Mouse (Mus musculus): ENCODE results near the gene Olfr611. TPM values are rescaled to one million over a fixed set of nuclear protein-coding genes. Genes with fewer than 3 reads are reported as not detected.

Olfr611 gene
- not detected for total RNA-seq (2023)

DNA sequence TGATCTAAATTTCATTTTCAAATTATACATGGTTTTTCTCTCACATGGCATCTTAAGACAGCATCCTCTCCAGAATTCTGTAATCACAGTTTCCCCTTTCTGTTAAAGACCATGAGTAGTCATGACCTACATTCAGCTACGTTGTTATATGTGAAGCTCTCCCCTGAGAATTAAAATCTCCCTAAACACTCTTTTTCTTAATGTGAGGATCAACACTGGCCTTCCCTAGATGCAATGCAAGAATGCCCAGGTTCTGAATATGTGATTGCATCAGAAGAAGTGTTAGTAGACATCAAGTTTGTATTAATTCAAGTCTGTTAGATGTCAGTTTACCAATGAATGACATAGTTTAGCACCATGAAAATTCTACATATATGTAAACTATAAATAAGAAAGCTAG, at the start of gene Olfr611:
Olfr611 (minus strand) TSS at position 101 of the 400 bp plus-strand sequence.

DNA sequence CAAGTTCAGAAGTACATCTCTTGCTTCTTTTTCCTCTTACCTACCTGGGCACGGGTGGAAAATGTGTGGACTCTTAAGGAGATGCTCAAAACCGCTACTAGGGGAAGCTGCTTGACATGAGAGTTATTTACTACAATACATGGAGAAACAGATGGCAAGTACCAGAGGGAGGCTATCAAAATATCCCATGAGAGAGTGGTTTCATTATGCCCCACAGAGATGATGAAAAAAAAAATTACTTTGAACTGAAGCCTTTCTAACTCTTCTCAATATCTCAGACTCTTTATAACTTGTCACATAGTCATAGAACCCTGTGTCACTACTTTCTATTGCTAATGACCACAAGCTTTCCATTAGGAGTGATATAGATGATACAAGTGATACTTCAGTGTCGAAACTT, 48.4 kb upstream of the Olfr611 start, which contains the start of gene Olfr616:
Olfr616 (minus strand) TSS at position 101 of the 400 bp plus-strand sequence.

DNA sequence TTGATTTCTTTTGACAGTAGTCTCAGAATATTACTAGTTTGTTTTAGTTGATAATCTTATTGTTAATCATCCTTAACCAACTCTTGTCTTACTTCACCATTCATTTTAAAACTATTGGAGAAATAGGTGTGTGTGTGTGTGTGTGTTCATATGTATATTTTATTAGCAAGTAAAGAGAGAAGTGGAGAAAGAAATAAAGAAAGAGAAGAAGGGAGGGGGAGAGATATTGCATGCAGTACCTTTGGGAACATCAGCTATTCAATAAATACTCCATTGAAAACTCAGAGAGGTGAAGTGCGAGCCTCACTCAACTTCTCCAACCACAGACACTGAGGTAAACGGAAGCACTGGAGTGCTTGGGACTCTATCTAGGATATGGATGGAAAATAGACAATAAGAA, 35.1 kb upstream of the Olfr611 start, which contains the start of gene Olfr615:
Olfr615 (plus strand) TSS at position 301 of the 400 bp plus-strand sequence.

DNA sequence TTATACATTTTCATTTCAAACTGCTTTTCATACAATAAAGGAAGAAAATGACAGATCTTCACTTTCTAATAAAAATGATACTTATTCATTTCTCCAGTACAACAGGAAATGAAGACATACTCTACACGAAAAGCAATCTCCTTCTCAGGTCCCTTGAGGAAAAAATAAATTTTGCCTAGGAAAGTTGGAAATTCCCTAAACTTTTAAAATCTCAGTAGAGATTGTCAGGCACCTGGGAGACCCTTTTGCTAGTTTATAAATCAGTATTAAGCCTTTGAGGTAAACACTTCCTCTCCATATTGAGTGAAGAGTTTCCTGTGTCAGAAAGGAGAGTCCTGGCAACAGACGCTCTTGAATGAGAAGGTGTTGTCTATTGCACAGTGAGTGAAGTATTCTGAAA, 27.1 kb upstream of the Olfr611 start, which contains the start of gene Olfr613:
Olfr613 (plus strand) TSS at position 301 of the 400 bp plus-strand sequence.

DNA sequence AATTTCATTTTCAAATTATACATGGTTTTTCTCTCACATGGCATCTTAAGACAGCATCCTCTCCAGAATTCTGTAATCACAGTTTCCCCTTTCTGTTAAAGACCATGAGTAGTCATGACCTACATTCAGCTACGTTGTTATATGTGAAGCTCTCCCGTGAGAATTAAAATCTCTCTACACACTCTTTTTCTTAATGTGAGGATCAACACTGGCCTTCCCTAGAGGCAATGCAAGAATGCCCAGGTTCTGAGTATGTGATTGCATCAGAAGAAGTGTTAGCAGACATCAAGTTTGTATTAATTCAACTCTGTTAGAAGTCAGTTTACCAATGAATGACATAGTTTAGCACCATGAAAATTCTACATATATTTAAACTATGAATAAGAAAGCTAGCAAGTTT, 22.0 kb upstream of the Olfr611 start, which contains the start of gene Olfr612:
Olfr612 (minus strand) TSS at position 101 of the 400 bp plus-strand sequence.

DNA sequence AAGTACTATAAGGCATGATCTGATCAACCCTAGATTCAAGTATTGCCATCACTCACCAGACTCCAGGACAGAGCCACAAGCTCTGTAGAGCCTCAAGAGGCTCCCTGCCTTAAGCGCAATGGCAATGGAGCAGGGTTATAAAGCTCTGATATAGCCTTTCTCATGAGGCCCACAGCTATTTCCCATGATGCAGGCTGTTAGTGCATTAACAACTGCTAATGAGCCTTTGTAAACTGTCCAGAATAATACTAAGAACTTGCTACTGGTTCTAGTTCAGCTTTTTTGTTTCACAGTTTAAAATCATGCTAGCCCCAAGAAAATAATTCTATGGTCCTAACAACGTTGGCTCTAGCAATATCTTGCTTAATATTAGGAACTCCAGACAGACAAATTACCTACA, 8.6 kb downstream of the Olfr611 start, which contains the start of gene Olfr610:
Olfr610 (minus strand) TSS at position 101 of the 400 bp plus-strand sequence.

DNA sequence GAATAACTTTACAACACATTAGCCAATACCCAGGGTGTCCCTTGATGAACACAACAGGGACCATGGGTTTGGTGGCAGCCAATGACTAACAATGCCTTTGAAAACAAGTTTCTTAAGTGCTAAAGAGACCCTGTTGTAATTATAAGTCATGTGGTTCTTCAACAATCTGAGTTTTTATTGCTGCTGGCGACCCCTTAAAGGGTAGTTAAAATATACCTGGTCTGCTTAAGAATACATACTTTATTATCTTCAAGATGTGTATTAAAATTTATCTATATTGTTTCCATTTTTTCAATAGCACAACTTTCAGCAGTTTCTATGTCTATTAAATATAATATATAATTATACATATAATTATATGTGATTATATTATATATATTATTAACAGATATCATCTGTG, 22.7 kb downstream of the Olfr611 start, which contains the start of gene Olfr609:
Olfr609 (minus strand) TSS at position 101 of the 400 bp plus-strand sequence.

DNA sequence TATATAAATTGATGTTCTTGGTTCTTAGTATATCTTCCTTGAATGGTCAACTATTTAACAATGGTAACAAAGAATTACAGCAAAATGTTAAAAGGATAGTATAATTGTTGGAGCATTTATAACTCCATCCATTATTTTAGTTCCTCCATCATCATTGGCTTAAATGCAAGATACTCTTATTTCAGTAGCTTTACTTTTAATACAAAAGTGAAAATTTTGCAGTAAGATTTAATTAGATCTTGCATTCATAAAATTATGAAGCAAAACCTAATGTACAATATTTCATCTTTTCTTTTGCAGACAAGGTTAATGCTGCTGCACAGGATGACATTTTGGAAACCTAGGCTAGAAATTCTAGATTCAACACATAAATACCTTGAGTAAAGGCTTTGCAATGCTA, 51.1 kb downstream of the Olfr611 start, which contains the start of gene Olfr608:
Olfr608 (plus strand) TSS at position 301 of the 400 bp plus-strand sequence.

Other genes with a start within 250 kb of the Olfr611 start
- not detected for gene Olfr596, start 215.2 kb downstream of the Olfr611 start, total RNA-seq (2023)
- not detected for gene Olfr597, start 204.5 kb downstream of the Olfr611 start, total RNA-seq (2023)
- gene Olfr598, start 197.3 kb downstream of the Olfr611 start, total RNA-seq (2023) = not detected
- gene Olfr599, start 184.9 kb downstream of the Olfr611 start, total RNA-seq (2023) = not detected
- gene Olfr600, start 171.2 kb downstream of the Olfr611 start, total RNA-seq (2023) = not detected
- gene Olfr601, start 158.2 kb downstream of the Olfr611 start, total RNA-seq (2023) = not detected
- gene Olfr603, start 134.7 kb downstream of the Olfr611 start, total RNA-seq (2023) = not detected
- gene Usp17lc, start 105.8 kb downstream of the Olfr611 start, total RNA-seq (2023) = not detected
- gene Olfr605, start 75.4 kb downstream of the Olfr611 start, total RNA-seq (2023) = not detected
- gene Olfr606, start 71.8 kb downstream of the Olfr611 start, total RNA-seq (2023) = not detected
- not detected for gene Olfr607, start 56.7 kb downstream of the Olfr611 start, total RNA-seq (2023)
- gene Olfr608, start 51.0 kb downstream of the Olfr611 start, total RNA-seq (2023) = not detected
- not detected for gene Olfr609, start 22.8 kb downstream of the Olfr611 start, total RNA-seq (2023)
- not detected for gene Olfr610, start 8.7 kb downstream of the Olfr611 start, total RNA-seq (2023)
- gene Olfr612, start 21.9 kb upstream of the Olfr611 start, total RNA-seq (2023) = not detected
- gene Olfr613, start 27.2 kb upstream of the Olfr611 start, total RNA-seq (2023) = not detected
- gene Olfr615, start 35.2 kb upstream of the Olfr611 start, total RNA-seq (2023) = not detected
- not detected for gene Olfr616, start 48.3 kb upstream of the Olfr611 start, total RNA-seq (2023)
- gene Olfr617, start 52.2 kb upstream of the Olfr611 start, total RNA-seq (2023) = not detected
- not detected for gene Olfr618, start 69.3 kb upstream of the Olfr611 start, total RNA-seq (2023)
- gene Olfr619, start 79.7 kb upstream of the Olfr611 start, total RNA-seq (2023) = not detected
- gene Olfr620, start 91.7 kb upstream of the Olfr611 start, total RNA-seq (2023) = not detected
- not detected for gene Olfr622, start 121.9 kb upstream of the Olfr611 start, total RNA-seq (2023)
- gene Olfr623, start 142.9 kb upstream of the Olfr611 start, total RNA-seq (2023) = not detected
- not detected for gene Olfr624, start 150.3 kb upstream of the Olfr611 start, total RNA-seq (2023)
- not detected for gene Olfr625-ps1, start 161.9 kb upstream of the Olfr611 start, total RNA-seq (2023)
- not detected for gene Olfr243, start 193.8 kb upstream of the Olfr611 start, total RNA-seq (2023)
- gene Olfr628, start 209.5 kb upstream of the Olfr611 start, total RNA-seq (2023) = not detected
- gene Olfr629, start 224.1 kb upstream of the Olfr611 start, total RNA-seq (2023) = not detected
- gene Olfr630, start 236.5 kb upstream of the Olfr611 start, total RNA-seq (2023) = not detected

All from B cell, adult 67 days (primary cell).